In genomic region chr11:31133726-31134125, GRCm38 (mm10) we compare ENCODE assay signal across 35 mouse cellular contexts. TPM values are rescaled to one million over a fixed set of nuclear protein-coding genes. Genes with fewer than 3 reads are reported as not detected.
"Had no signal": no experiment of that assay in that cellular context is flagged by ENCODE, and none has a peak within 500 bp of the region (broad histone marks: within the 10 kb centered on the region; RNA-seq: fewer than 3 reads in every experiment).

No protein-coding gene starts in this region.

RNA-seq across cellular contexts. Expression of gene Gm17332, which starts 48.5 kb away (rescaled TPM):
- total RNA-seq: common myeloid progenitor, adult 5-6 weeks; forebrain, postnatal 0 days; gastrocnemius, adult 18-20 months; gastrocnemius, adult 2 months; gastrocnemius, adult 8-10 months; gastrocnemius, postnatal 10 days; gastrocnemius, postnatal 14 days; gastrocnemius, postnatal 25 days; gastrocnemius, postnatal 36 days; gastrocnemius, postnatal 4 days; granulocyte monocyte progenitor cell, adult 5-6 weeks; heart, adult 18-20 months; heart, adult 2 months; heart, adult 8-10 months had no signal
- polyA plus RNA-seq: cortical plate, adult 2 months; embryonic facial prominence, embryonic 10.5 days; embryonic facial prominence, embryonic 11.5 days; embryonic facial prominence, embryonic 12.5 days; embryonic facial prominence, embryonic 13.5 days; embryonic facial prominence, embryonic 14.5 days; embryonic facial prominence, embryonic 15.5 days; erythroblast, embryonic 14.5 days; forebrain, embryonic 10.5 days; forebrain, embryonic 11.5 days; forebrain, embryonic 12.5 days; forebrain, embryonic 13.5 days; forebrain, embryonic 14.5 days; forebrain, embryonic 15.5 days; forebrain, embryonic 16.5 days; forebrain, postnatal 0 days; frontal cortex, adult 2 months; gonadal fat pad, adult 2 months; heart, adult 2 months; heart, embryonic 10.5 days; heart, embryonic 11.5 days; heart, embryonic 12.5 days; heart, embryonic 13.5 days had no signal
